Mouse (Mus musculus) E14TG2a.4 (cell line): ENCODE measurements at regions not wholly inside any gene's neighbourhood (a gene's known extent, or its start where the extent isn't known, plus 50 kb on each side); places are given as distances from the start of the nearest gene placed in this dataset.

Source experiments
- H3K27me3 ChIP-seq: 2 replicates; pipeline ENCODE4 v1.6.1; 2014; ENCODE audit warnings: low read length, control low read depth; ENCODE audit not compliant: insufficient read depth
- H3K36me3 ChIP-seq: 2 replicates; pipeline ENCODE4 v1.6.1; 2014; ENCODE audit warnings: low read length, control low read depth; ENCODE audit not compliant: insufficient read depth
- H3K4me1 ChIP-seq: replicated peaks from 2 replicates; pipeline ENCODE4 v1.6.1; 2014; ENCODE audit warnings: low read depth, low read length, control low read depth
- H3K4me3 ChIP-seq: replicated peaks from 2 replicates; pipeline ENCODE4 v1.5.1; 2014; ENCODE audit warnings: mild to moderate bottlenecking, low read length
- H3K9me3 ChIP-seq: 2 replicates; pipeline ENCODE4 v1.6.1; 2014; ENCODE audit warnings: low read length, control low read depth
- CTCF ChIP-seq: conservative IDR thresholded peaks from 2 replicates; pipeline ENCODE4 v1.5.1; 2014; ENCODE audit warnings: low read length
- NANOG ChIP-seq: IDR thresholded peaks from 2 replicates; pipeline ENCODE4 v1.6.1; 2014; ENCODE audit warnings: borderline replicate concordance, low read length, mixed read lengths
- POU5F1 ChIP-seq: IDR thresholded peaks from 2 replicates; pipeline ENCODE4 v1.6.1; 2014; ENCODE audit warnings: low read length, borderline replicate concordance

- Histone ChIP-seq H3K27me3 (peaks cover 3% of the 10 kb centered on the region), H3K4me3 (no peak overlapping the region), H3K9me3 (no peaks in the 10 kb centered on the region), H3K36me3 (no peaks in the 10 kb centered on the region), H3K4me1 (no peaks in the 10 kb centered on the region; the same call in 1 of the 2 replicates)
- TF ChIP-seq POU5F1 (no peak), NANOG (no peak), CTCF (no peak)
These were observed 51.0 kb upstream of the Abca1 start for GRCm38 (mm10) chr4:53210685-53211084.
